Mouse (Mus musculus): ENCODE measurements around the gene Slc16a13. TPM values are rescaled to one million over a fixed set of nuclear protein-coding genes. Genes with fewer than 3 reads are reported as not detected.

Gene Slc16a13
- polyA plus RNA-seq, 1 experiment, result 4.8 TPM

- Histone ChIP-seq H3K4me3 (no peak overlapping the region), H3K79me2 (ENCODE audit: control insufficient read depth, insufficient read depth) (no peaks in the 10 kb centered on the region), H3K27me3 (ENCODE audit: control insufficient read depth, insufficient read depth, insufficient read length) (no peaks in the 10 kb centered on the region), H3ac (ENCODE audit: control insufficient read depth, insufficient read length) (no peak overlapping the region), H3K36me3 (ENCODE audit: control insufficient read depth, insufficient read depth) (no peaks in the 10 kb centered on the region), H3K4me2 (ENCODE audit: low read depth) (no peak overlapping the region)
- TF ChIP-seq MAX (IDR thresholded peaks at IDR 0.05; ENCODE audit: low read depth), result no peak
- TF ChIP-seq USF1 (IDR thresholded peaks at IDR 0.05; ENCODE audit: low read depth), result no peak
- no peak for TF ChIP-seq MYOG (IDR thresholded peaks at IDR 0.05; ENCODE audit: control insufficient read depth in 1 of 3, insufficient read depth in 1 of 3, insufficient read length in 2 of 3, low read depth in 2 of 3)
- no peak for TF ChIP-seq CEBPB (IDR thresholded peaks at IDR 0.05; ENCODE audit: insufficient read depth, poor library complexity, severe bottlenecking)
- no peak for TF ChIP-seq POLR2AphosphoS2 (IDR thresholded peaks at IDR 0.05; ENCODE audit: insufficient read length, low read depth)
- TF ChIP-seq TCF12 (IDR thresholded peaks at IDR 0.05; ENCODE audit: insufficient read depth, poor library complexity, severe bottlenecking), result no peak
- no peak for TF ChIP-seq SRF (IDR thresholded peaks at IDR 0.05; ENCODE audit: control insufficient read depth, insufficient read length, low read depth)
- TF ChIP-seq MYOD1 (IDR thresholded peaks at IDR 0.05; ENCODE audit: control insufficient read depth in 1 of 3, insufficient read length in 2 of 3, low read depth in 2 of 3), result no peak
- no peak for TF ChIP-seq TCF3 (IDR thresholded peaks at IDR 0.05; ENCODE audit: insufficient read length, low read depth)
- TF ChIP-seq REST (IDR thresholded peaks at IDR 0.05; ENCODE audit: insufficient read depth, insufficient read length), result no peak
- TF ChIP-seq POLR2A (IDR thresholded peaks at IDR 0.05; ENCODE audit: insufficient read length, low read depth), result no peak
- TF ChIP-seq E2F4 (IDR thresholded peaks at IDR 0.05; ENCODE audit: insufficient read depth), result no peak
Observed at GRCm38 (mm10) chr11:70206801-70207200, 14.1 kb downstream of the Slc16a13 start.

DNA sequence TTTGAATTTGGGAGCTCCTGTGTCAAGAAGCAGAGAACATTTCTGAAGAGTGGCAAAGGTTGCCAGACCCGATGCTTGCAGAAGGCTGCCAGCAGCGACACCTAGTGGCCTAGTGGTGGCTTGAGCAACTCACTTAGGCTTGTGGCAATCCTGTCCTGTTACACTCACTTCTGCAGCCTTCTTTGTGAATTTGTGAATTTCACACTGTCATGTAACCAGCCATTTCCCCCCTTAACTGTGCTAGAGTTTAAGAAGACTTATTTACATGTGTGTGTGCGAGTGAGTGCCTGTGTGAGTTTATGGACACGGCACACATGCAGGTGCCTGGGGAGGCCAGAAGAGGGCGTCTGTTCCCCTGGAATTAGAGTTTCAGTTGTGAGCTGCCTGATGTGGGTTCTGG is 19.2 kb downstream of the Slc16a13 start:
- Histone ChIP-seq H3K27me3 (ENCODE audit: control insufficient read depth, insufficient read depth, insufficient read length) (no peaks in the 10 kb centered on the region), H3K4me2 (ENCODE audit: low read depth) (no peak overlapping the region), H3ac (ENCODE audit: control insufficient read depth, insufficient read length) (no peak overlapping the region), H3K36me3 (ENCODE audit: control insufficient read depth, insufficient read depth) (no peaks in the 10 kb centered on the region), H3K79me2 (ENCODE audit: control insufficient read depth, insufficient read depth) (no peaks in the 10 kb centered on the region), H3K4me3 (no peak overlapping the region)
- TF ChIP-seq USF1 (IDR thresholded peaks at IDR 0.05; ENCODE audit: low read depth) (no peak), REST (IDR thresholded peaks at IDR 0.05; ENCODE audit: insufficient read depth, insufficient read length) (no peak), MAX (IDR thresholded peaks at IDR 0.05; ENCODE audit: low read depth) (no peak), MYOD1 (IDR thresholded peaks at IDR 0.05; ENCODE audit: control insufficient read depth in 1 of 3, insufficient read length in 2 of 3, low read depth in 2 of 3) (no peak)

GRCm38 (mm10) chr11:70200036-70200608 is 20.7 kb downstream of the Slc16a13 start:
- Histone ChIP-seq H3K27me3 (ENCODE audit: control insufficient read depth, insufficient read depth, insufficient read length) (no peaks in the 10 kb centered on the region), H3K4me3 (no peak overlapping the region), H3K79me2 (ENCODE audit: control insufficient read depth, insufficient read depth) (no peaks in the 10 kb centered on the region), H3K36me3 (ENCODE audit: control insufficient read depth, insufficient read depth) (no peaks in the 10 kb centered on the region), H3K4me2 (ENCODE audit: low read depth) (peak overlapping the region; percentile 67), H3ac (ENCODE audit: control insufficient read depth, insufficient read length) (no peak overlapping the region)
- TF ChIP-seq SRF (IDR thresholded peaks at IDR 0.05; ENCODE audit: control insufficient read depth, insufficient read length, low read depth) (no peak), USF1 (IDR thresholded peaks at IDR 0.05; ENCODE audit: low read depth) (peak; percentile 37)

- Histone ChIP-seq H3K36me3 (ENCODE audit: control insufficient read depth, insufficient read depth) (no peaks in the 10 kb centered on the region), H3ac (ENCODE audit: control insufficient read depth, insufficient read length) (no peak overlapping the region), H3K27me3 (ENCODE audit: control insufficient read depth, insufficient read depth, insufficient read length) (no peaks in the 10 kb centered on the region), H3K79me2 (ENCODE audit: control insufficient read depth, insufficient read depth) (no peaks in the 10 kb centered on the region), H3K4me3 (peak overlapping the region; percentile 2), H3K4me2 (ENCODE audit: low read depth) (peak overlapping the region; percentile 67)
- no peak for TF ChIP-seq TCF3 (IDR thresholded peaks at IDR 0.05; ENCODE audit: insufficient read length, low read depth)
- TF ChIP-seq E2F4 (IDR thresholded peaks at IDR 0.05; ENCODE audit: insufficient read depth), result no peak
- no peak for TF ChIP-seq SRF (IDR thresholded peaks at IDR 0.05; ENCODE audit: control insufficient read depth, insufficient read length, low read depth)
- no peak for TF ChIP-seq USF1 (IDR thresholded peaks at IDR 0.05; ENCODE audit: low read depth)
- TF ChIP-seq MAX (IDR thresholded peaks at IDR 0.05; ENCODE audit: low read depth), result no peak
- no peak for TF ChIP-seq POLR2AphosphoS2 (IDR thresholded peaks at IDR 0.05; ENCODE audit: insufficient read length, low read depth)
- no peak for TF ChIP-seq REST (IDR thresholded peaks at IDR 0.05; ENCODE audit: insufficient read depth, insufficient read length)
- TF ChIP-seq TCF12 (IDR thresholded peaks at IDR 0.05; ENCODE audit: insufficient read depth, poor library complexity, severe bottlenecking), result no peak
- TF ChIP-seq POLR2A (IDR thresholded peaks at IDR 0.05; ENCODE audit: insufficient read length, low read depth), result no peak
- TF ChIP-seq CEBPB (IDR thresholded peaks at IDR 0.05; ENCODE audit: insufficient read depth, poor library complexity, severe bottlenecking), result no peak
- TF ChIP-seq MYOG (IDR thresholded peaks at IDR 0.05; ENCODE audit: control insufficient read depth in 1 of 3, insufficient read depth in 1 of 3, insufficient read length in 2 of 3, low read depth in 2 of 3), result no peak
- TF ChIP-seq MYOD1 (IDR thresholded peaks at IDR 0.05; ENCODE audit: control insufficient read depth in 1 of 3, insufficient read length in 2 of 3, low read depth in 2 of 3), result no peak
Observed at GRCm38 (mm10) chr11:70199107-70199506, 21.8 kb downstream of the Slc16a13 start.

- no peak for TF ChIP-seq SRF (IDR thresholded peaks at IDR 0.05; ENCODE audit: control insufficient read depth, insufficient read length, low read depth)
- TF ChIP-seq USF1 (IDR thresholded peaks at IDR 0.05; ENCODE audit: low read depth), result no peak
- no peak for TF ChIP-seq MYOD1 (IDR thresholded peaks at IDR 0.05; ENCODE audit: control insufficient read depth in 1 of 3, insufficient read length in 2 of 3, low read depth in 2 of 3)
- peak; percentile 91 for TF ChIP-seq CEBPB (IDR thresholded peaks at IDR 0.05; ENCODE audit: insufficient read depth, poor library complexity, severe bottlenecking)
- H3K79me2 ChIP-seq (ENCODE audit: control insufficient read depth, insufficient read depth), result no peaks in the 10 kb centered on the region
- H3ac ChIP-seq (ENCODE audit: control insufficient read depth, insufficient read length), result no peak overlapping the region
- no peak overlapping the region for H3K4me3 ChIP-seq
- no peaks in the 10 kb centered on the region for H3K36me3 ChIP-seq (ENCODE audit: control insufficient read depth, insufficient read depth)
- peak overlapping the region; percentile 67 for H3K4me2 ChIP-seq (ENCODE audit: low read depth)
- H3K27me3 ChIP-seq (ENCODE audit: control insufficient read depth, insufficient read depth, insufficient read length), result no peaks in the 10 kb centered on the region
Observed at GRCm38 (mm10) chr11:70198332-70198731, 22.5 kb downstream of the Slc16a13 start.

Measured in myocyte (in vitro differentiated cells).